Mouse (Mus musculus): ENCODE data around the gene Nr1d1. TPM values are rescaled to one million over a fixed set of nuclear protein-coding genes. Genes with fewer than 3 reads are reported as not detected.

Gene Nr1d1
- polyA plus RNA-seq, 1 experiment from 2014 or later, result 2.5 TPM

GRCm38 (mm10) chr11:98745932-98746853 is 28.9 kb downstream of the Nr1d1 start:
- ATAC-seq (replicated peaks; ENCODE audit: low FRiP score, low TSS enrichment, low read depth), result no peak

GRCm38 (mm10) chr11:98744456-98745019 is 30.6 kb downstream of the Nr1d1 start:
- Histone ChIP-seq H3K27ac (ENCODE audit: low read depth) (peak overlapping the region; percentile 94), H3K36me3 (ENCODE audit: control insufficient read depth, insufficient read depth, low read length) (no peaks in the 10 kb centered on the region; the same call in 1 of the 2 replicates), H3K4me1 (replicated peaks; ENCODE audit: control insufficient read depth, insufficient read depth, low read length) (peaks cover 79% of the 10 kb centered on the region), H3K9me3 (ENCODE audit: control insufficient read depth, low read length) (no peaks in the 10 kb centered on the region), H3K4me2 (ENCODE audit: low read length) (peak overlapping the region; percentile 88), H3K9ac (ENCODE audit: low read length) (peak overlapping the region; percentile 35), H3K4me3 (ENCODE audit: low read depth, low read length) (peak overlapping the region; percentile 96), H3K27me3 (replicated peaks; ENCODE audit: control insufficient read depth, insufficient read depth, low read length) (no peaks in the 10 kb centered on the region)
- ATAC-seq (replicated peaks; ENCODE audit: low FRiP score, low TSS enrichment, low read depth) (no peak), DNase-seq (ENCODE audit: low spot score) (no peak)
- WGBS, result 30% methylated on average over 7 of the region's 7 CpGs

More at GRCm38 (mm10) chr11:98745932-98746853, 28.9 kb downstream of the Nr1d1 start:
- DNase-seq (ENCODE audit: low spot score), result no peak
- Histone ChIP-seq H3K4me1 (replicated peaks; ENCODE audit: control insufficient read depth, insufficient read depth, low read length) (peaks cover 84% of the 10 kb centered on the region), H3K27me3 (replicated peaks; ENCODE audit: control insufficient read depth, insufficient read depth, low read length) (no peaks in the 10 kb centered on the region), H3K9me3 (ENCODE audit: control insufficient read depth, low read length) (no peaks in the 10 kb centered on the region), H3K9ac (ENCODE audit: low read length) (no peak overlapping the region), H3K4me2 (ENCODE audit: low read length) (peak overlapping the region; percentile 41), H3K27ac (ENCODE audit: low read depth) (peak overlapping the region; percentile 73), H3K36me3 (ENCODE audit: control insufficient read depth, insufficient read depth, low read length) (no peaks in the 10 kb centered on the region; the same call in 1 of the 2 replicates), H3K4me3 (ENCODE audit: low read depth, low read length) (no peak overlapping the region)
- WGBS, result 41% methylated on average over 12 of the region's 12 CpGs

GRCm38 (mm10) chr11:98743655-98744345 is 31.3 kb downstream of the Nr1d1 start:
- Histone ChIP-seq H3K9me3 (ENCODE audit: control insufficient read depth, low read length) (no peaks in the 10 kb centered on the region), H3K36me3 (ENCODE audit: control insufficient read depth, insufficient read depth, low read length) (no peaks in the 10 kb centered on the region; the same call in 1 of the 2 replicates), H3K27ac (ENCODE audit: low read depth) (peak overlapping the region; percentile 94), H3K9ac (ENCODE audit: low read length) (peak overlapping the region; percentile 35), H3K4me1 (replicated peaks; ENCODE audit: control insufficient read depth, insufficient read depth, low read length) (peaks cover 72% of the 10 kb centered on the region), H3K4me2 (ENCODE audit: low read length) (peak overlapping the region; percentile 88), H3K27me3 (replicated peaks; ENCODE audit: control insufficient read depth, insufficient read depth, low read length) (no peaks in the 10 kb centered on the region), H3K4me3 (ENCODE audit: low read depth, low read length) (peak overlapping the region; percentile 96)
- ATAC-seq (replicated peaks; ENCODE audit: low FRiP score, low TSS enrichment, low read depth), result no peak
- peak; percentile 76 for DNase-seq (ENCODE audit: low spot score)
- WGBS, result 7% methylated on average over 9 of the region's 9 CpGs

GRCm38 (mm10) chr11:98742397-98743291 is 32.5 kb downstream of the Nr1d1 start:
- DNase-seq (ENCODE audit: low spot score), result peak; percentile 71
- no peaks in the 10 kb centered on the region for H3K9me3 ChIP-seq (ENCODE audit: control insufficient read depth, low read length)
- H3K4me1 ChIP-seq (replicated peaks; ENCODE audit: control insufficient read depth, insufficient read depth, low read length), result peaks cover 60% of the 10 kb centered on the region
- H3K27ac ChIP-seq (ENCODE audit: low read depth), result peak overlapping the region; percentile 94
- peak overlapping the region; percentile 96 for H3K4me3 ChIP-seq (ENCODE audit: low read depth, low read length)
- H3K4me2 ChIP-seq (ENCODE audit: low read length), result peak overlapping the region; percentile 88
- H3K9ac ChIP-seq (ENCODE audit: low read length), result peak overlapping the region; percentile 94
- H3K36me3 ChIP-seq (ENCODE audit: control insufficient read depth, insufficient read depth, low read length), result no peaks in the 10 kb centered on the region; the same call in 1 of the 2 replicates
- WGBS, result 3% methylated on average over 21 of the region's 21 CpGs
- H3K27me3 ChIP-seq (replicated peaks; ENCODE audit: control insufficient read depth, insufficient read depth, low read length), result no peaks in the 10 kb centered on the region
- no peak for ATAC-seq (replicated peaks; ENCODE audit: low FRiP score, low TSS enrichment, low read depth)

- peak overlapping the region; percentile 94 for H3K27ac ChIP-seq (ENCODE audit: low read depth)
- no peaks in the 10 kb centered on the region for H3K27me3 ChIP-seq (replicated peaks; ENCODE audit: control insufficient read depth, insufficient read depth, low read length)
- H3K36me3 ChIP-seq (ENCODE audit: control insufficient read depth, insufficient read depth, low read length), result no peaks in the 10 kb centered on the region; the same call in 1 of the 2 replicates
- WGBS, result under 1% methylated on average over 69 of the region's 86 CpGs
- peak overlapping the region; percentile 88 for H3K4me2 ChIP-seq (ENCODE audit: low read length)
- H3K4me1 ChIP-seq (replicated peaks; ENCODE audit: control insufficient read depth, insufficient read depth, low read length), result peaks cover 54% of the 10 kb centered on the region
- peak overlapping the region; percentile 96 for H3K4me3 ChIP-seq (ENCODE audit: low read depth, low read length)
- DNase-seq (ENCODE audit: low spot score) (peak; percentile 88), ATAC-seq (replicated peaks; ENCODE audit: low FRiP score, low TSS enrichment, low read depth) (peak; percentile 67)
- peak overlapping the region; percentile 94 for H3K9ac ChIP-seq (ENCODE audit: low read length)
- no peaks in the 10 kb centered on the region for H3K9me3 ChIP-seq (ENCODE audit: control insufficient read depth, low read length)
Measured at GRCm38 (mm10) chr11:98741622-98742396, 33.3 kb downstream of the Nr1d1 start.

GRCm38 (mm10) chr11:98741051-98741620 is 34.0 kb downstream of the Nr1d1 start:
- Histone ChIP-seq H3K36me3 (ENCODE audit: control insufficient read depth, insufficient read depth, low read length) (no peaks in the 10 kb centered on the region; the same call in 1 of the 2 replicates), H3K27me3 (replicated peaks; ENCODE audit: control insufficient read depth, insufficient read depth, low read length) (no peaks in the 10 kb centered on the region), H3K4me1 (replicated peaks; ENCODE audit: control insufficient read depth, insufficient read depth, low read length) (peaks cover 47% of the 10 kb centered on the region), H3K27ac (ENCODE audit: low read depth) (peak overlapping the region; percentile 94), H3K4me3 (ENCODE audit: low read depth, low read length) (peak overlapping the region; percentile 96), H3K9me3 (ENCODE audit: control insufficient read depth, low read length) (no peaks in the 10 kb centered on the region), H3K4me2 (ENCODE audit: low read length) (peak overlapping the region; percentile 88), H3K9ac (ENCODE audit: low read length) (peak overlapping the region; percentile 94)
- no peak for ATAC-seq (replicated peaks; ENCODE audit: low FRiP score, low TSS enrichment, low read depth)
- 1% methylated on average over 17 of the region's 17 CpGs for WGBS
- no peak for DNase-seq (ENCODE audit: low spot score)

GRCm38 (mm10) chr11:98740393-98741050 is 34.6 kb downstream of the Nr1d1 start, which contains the start of gene Thra:
Gene Thra (plus strand): TSS chr11:98740638.
- no peaks in the 10 kb centered on the region for H3K9me3 ChIP-seq (ENCODE audit: control insufficient read depth, low read length)
- no peaks in the 10 kb centered on the region; the same call in 1 of the 2 replicates for H3K36me3 ChIP-seq (ENCODE audit: control insufficient read depth, insufficient read depth, low read length)
- WGBS, result under 1% methylated on average over 22 of the region's 22 CpGs
- peaks cover 41% of the 10 kb centered on the region for H3K4me1 ChIP-seq (replicated peaks; ENCODE audit: control insufficient read depth, insufficient read depth, low read length)
- ATAC-seq (replicated peaks; ENCODE audit: low FRiP score, low TSS enrichment, low read depth) (peak; percentile 71), DNase-seq (ENCODE audit: low spot score) (peak; percentile 87)
- H3K4me3 ChIP-seq (ENCODE audit: low read depth, low read length), result peak within 1 kb of the TSS; percentile 96
- peak within 1 kb of the TSS; percentile 94 for H3K27ac ChIP-seq (ENCODE audit: low read depth)
- H3K4me2 ChIP-seq (ENCODE audit: low read length), result peak within 1 kb of the TSS; percentile 88
- H3K9ac ChIP-seq (ENCODE audit: low read length), result peak within 1 kb of the TSS; percentile 94
- H3K27me3 ChIP-seq (replicated peaks; ENCODE audit: control insufficient read depth, insufficient read depth, low read length), result no peaks in the 10 kb centered on the region
